Mouse (Mus musculus): ENCODE data around the gene Dnajc3.

Gene Dnajc3

GRCm38 (mm10) chr14:118937533-118938492 is at the start of gene Dnajc3:
Dnajc3 (plus strand) TSS chr14:118937976.
- DNase-seq (ENCODE audit: low spot score in 2 of 2) = peak; percentile 99 to 100

- DNase-seq (ENCODE audit: low spot score in 2 of 2) = no peak
Measured at GRCm38 (mm10) chr14:118890101-118890500, 47.7 kb upstream of the Dnajc3 start.

GRCm38 (mm10) chr14:118895228-118895627 is 42.5 kb upstream of the Dnajc3 start:
- DNase-seq (ENCODE audit: low spot score in 2 of 2) = no peak

GRCm38 (mm10) chr14:118895655-118896054 is 42.1 kb upstream of the Dnajc3 start:
- no peak for DNase-seq (ENCODE audit: low spot score in 2 of 2)

GRCm38 (mm10) chr14:118899940-118900339 is 37.8 kb upstream of the Dnajc3 start:
- no peak for DNase-seq (ENCODE audit: low spot score in 2 of 2)

GRCm38 (mm10) chr14:118900911-118901310 is 36.9 kb upstream of the Dnajc3 start:
- no peak for DNase-seq (ENCODE audit: low spot score in 2 of 2)

- DNase-seq (ENCODE audit: low spot score in 2 of 2) = no peak
Measured at GRCm38 (mm10) chr14:118903397-118903796, 34.4 kb upstream of the Dnajc3 start.

- no peak for DNase-seq (ENCODE audit: low spot score in 2 of 2)
Measured at GRCm38 (mm10) chr14:118903867-118904562, 33.8 kb upstream of the Dnajc3 start.

- no peak for DNase-seq (ENCODE audit: low spot score in 2 of 2)
Measured at GRCm38 (mm10) chr14:118907592-118907991, 30.2 kb upstream of the Dnajc3 start.

- DNase-seq (ENCODE audit: low spot score in 2 of 2) = peak in 1 of 2 experiments; percentile 70
Measured at GRCm38 (mm10) chr14:118909872-118910271, 27.9 kb upstream of the Dnajc3 start.

- DNase-seq (ENCODE audit: low spot score in 2 of 2) = peak; percentile 53 to 70
Measured at GRCm38 (mm10) chr14:118910332-118911222, 27.2 kb upstream of the Dnajc3 start.

- DNase-seq (ENCODE audit: low spot score in 2 of 2) = no peak
Measured at GRCm38 (mm10) chr14:118911521-118911920, 26.3 kb upstream of the Dnajc3 start.

- DNase-seq (ENCODE audit: low spot score in 2 of 2) = no peak
Measured at GRCm38 (mm10) chr14:118913651-118914050, 24.1 kb upstream of the Dnajc3 start.

GRCm38 (mm10) chr14:118919025-118919424 is 18.8 kb upstream of the Dnajc3 start:
- DNase-seq (ENCODE audit: low spot score in 2 of 2) = no peak

- no peak for DNase-seq (ENCODE audit: low spot score in 2 of 2)
Measured at GRCm38 (mm10) chr14:118920654-118921053, 17.1 kb upstream of the Dnajc3 start.

GRCm38 (mm10) chr14:118922251-118922650 is 15.5 kb upstream of the Dnajc3 start:
- DNase-seq (ENCODE audit: low spot score in 2 of 2) = no peak

- peak in 1 of 2 experiments; percentile 25 for DNase-seq (ENCODE audit: low spot score in 2 of 2)
Measured at GRCm38 (mm10) chr14:118922667-118923184, 15.1 kb upstream of the Dnajc3 start.

GRCm38 (mm10) chr14:118924673-118925615 is 12.8 kb upstream of the Dnajc3 start, which contains the start of gene Dzip1:
Dzip1 (minus strand) TSS chr14:118925460.
- peak in 1 of 2 experiments; percentile 57 for DNase-seq (ENCODE audit: low spot score in 2 of 2)

- DNase-seq (ENCODE audit: low spot score in 2 of 2) = no peak
Measured at GRCm38 (mm10) chr14:118928565-118928964, 9.2 kb upstream of the Dnajc3 start.

- DNase-seq (ENCODE audit: low spot score in 2 of 2) = no peak
Measured at GRCm38 (mm10) chr14:118929779-118930178, 8.0 kb upstream of the Dnajc3 start.
